Mouse (Mus musculus): ENCODE results near the gene Prr15l. TPM values are rescaled to one million over a fixed set of nuclear protein-coding genes. Genes with fewer than 3 reads are reported as not detected.

Gene Prr15l
- polyA plus RNA-seq, 1 experiment, result not detected

DNA sequence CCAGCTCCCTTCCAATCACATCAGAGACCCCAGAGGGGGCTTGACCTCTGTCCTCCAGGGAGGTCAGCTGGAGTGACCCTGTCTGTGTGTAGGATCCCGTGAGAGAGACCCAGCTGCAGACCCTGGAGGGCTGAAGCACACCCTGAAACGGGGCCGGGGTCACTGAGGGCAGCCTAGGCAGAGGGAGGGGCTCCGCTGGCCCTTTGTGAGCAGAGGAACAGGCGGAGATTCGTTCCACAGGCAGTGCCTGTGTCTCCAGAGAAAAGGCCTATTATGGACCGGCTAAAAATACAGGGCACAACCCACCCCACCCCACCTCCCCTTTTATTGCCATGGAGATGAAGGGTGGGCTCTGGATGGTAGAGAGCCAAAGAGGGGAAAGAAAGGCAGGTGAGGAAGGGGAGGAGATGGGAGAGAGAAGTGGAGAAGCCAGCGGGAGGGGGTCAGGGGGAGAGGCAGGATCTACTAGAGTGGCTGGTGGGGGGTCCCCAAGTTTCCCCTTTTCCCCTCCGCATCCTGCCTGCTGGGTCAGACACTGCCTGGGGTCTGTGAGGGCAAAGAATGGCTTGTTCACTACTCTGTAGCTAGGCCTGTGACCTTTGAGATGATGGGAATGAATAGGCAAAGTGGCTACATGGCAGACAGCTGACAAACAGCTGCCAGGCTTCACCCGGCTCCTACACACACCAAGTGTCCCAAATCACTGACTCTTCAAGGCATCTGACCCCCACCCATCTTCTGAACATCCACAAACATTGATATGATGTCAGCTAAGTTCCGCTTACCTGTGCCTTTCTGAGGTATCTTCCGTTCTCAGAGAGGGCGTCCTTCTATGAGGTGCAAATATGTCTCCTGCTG is 28.2 kb upstream of the Prr15l start:
- no peak for TF ChIP-seq POLR2A (IDR thresholded peaks at IDR 0.05; ENCODE audit: extremely low read depth, insufficient read depth, low read length)
- TF ChIP-seq CTCF (IDR thresholded peaks at IDR 0.05; ENCODE audit: extremely low read depth, insufficient read depth, low read length), result no peak
- Histone ChIP-seq H3K4me1 (ENCODE audit: control insufficient read depth, insufficient read depth, low read length) (no peaks in the 10 kb centered on the region; the same call in 1 of the 2 replicates), H3K4me3 (ENCODE audit: insufficient read depth, low read length) (no peak overlapping the region), H3K27ac (ENCODE audit: insufficient read depth, low read length) (no peak overlapping the region)

- Histone ChIP-seq H3K4me1 (ENCODE audit: control insufficient read depth, insufficient read depth, low read length) (no peaks in the 10 kb centered on the region; the same call in 1 of the 2 replicates), H3K27ac (ENCODE audit: insufficient read depth, low read length) (no peak overlapping the region)
These were observed 26.6 kb upstream of the Prr15l start for GRCm38 (mm10) chr11:96901332-96901731.

GRCm38 (mm10) chr11:96902639-96903635 is 25.0 kb upstream of the Prr15l start:
- TF ChIP-seq POLR2A (IDR thresholded peaks at IDR 0.05; ENCODE audit: extremely low read depth, insufficient read depth, low read length) (no peak), CTCF (IDR thresholded peaks at IDR 0.05; ENCODE audit: extremely low read depth, insufficient read depth, low read length) (no peak)
- H3K4me1 ChIP-seq (ENCODE audit: control insufficient read depth, insufficient read depth, low read length), result no peaks in the 10 kb centered on the region; the same call in 1 of the 2 replicates
- no peak overlapping the region for H3K27ac ChIP-seq (ENCODE audit: insufficient read depth, low read length)
- no peak overlapping the region for H3K4me3 ChIP-seq (ENCODE audit: insufficient read depth, low read length)

More at GRCm38 (mm10) chr11:96901332-96901731, 26.6 kb upstream of the Prr15l start:
- H3K4me3 ChIP-seq (ENCODE audit: insufficient read depth, low read length), result no peak overlapping the region
- TF ChIP-seq CTCF (IDR thresholded peaks at IDR 0.05; ENCODE audit: extremely low read depth, insufficient read depth, low read length) (no peak), POLR2A (IDR thresholded peaks at IDR 0.05; ENCODE audit: extremely low read depth, insufficient read depth, low read length) (no peak)

GRCm38 (mm10) chr11:96906431-96907161 is 21.3 kb upstream of the Prr15l start:
- H3K27ac ChIP-seq (ENCODE audit: insufficient read depth, low read length), result no peak overlapping the region
- TF ChIP-seq CTCF (IDR thresholded peaks at IDR 0.05; ENCODE audit: extremely low read depth, insufficient read depth, low read length) (no peak), POLR2A (IDR thresholded peaks at IDR 0.05; ENCODE audit: extremely low read depth, insufficient read depth, low read length) (no peak)
- no peaks in the 10 kb centered on the region; the same call in 1 of the 2 replicates for H3K4me1 ChIP-seq (ENCODE audit: control insufficient read depth, insufficient read depth, low read length)
- no peak overlapping the region for H3K4me3 ChIP-seq (ENCODE audit: insufficient read depth, low read length)

GRCm38 (mm10) chr11:96908594-96908993 is 19.3 kb upstream of the Prr15l start:
- no peaks in the 10 kb centered on the region for H3K4me1 ChIP-seq (ENCODE audit: control insufficient read depth, insufficient read depth, low read length)
- TF ChIP-seq CTCF (IDR thresholded peaks at IDR 0.05; ENCODE audit: extremely low read depth, insufficient read depth, low read length), result no peak
- no peak overlapping the region for H3K27ac ChIP-seq (ENCODE audit: insufficient read depth, low read length)
- no peak overlapping the region for H3K4me3 ChIP-seq (ENCODE audit: insufficient read depth, low read length)

DNA sequence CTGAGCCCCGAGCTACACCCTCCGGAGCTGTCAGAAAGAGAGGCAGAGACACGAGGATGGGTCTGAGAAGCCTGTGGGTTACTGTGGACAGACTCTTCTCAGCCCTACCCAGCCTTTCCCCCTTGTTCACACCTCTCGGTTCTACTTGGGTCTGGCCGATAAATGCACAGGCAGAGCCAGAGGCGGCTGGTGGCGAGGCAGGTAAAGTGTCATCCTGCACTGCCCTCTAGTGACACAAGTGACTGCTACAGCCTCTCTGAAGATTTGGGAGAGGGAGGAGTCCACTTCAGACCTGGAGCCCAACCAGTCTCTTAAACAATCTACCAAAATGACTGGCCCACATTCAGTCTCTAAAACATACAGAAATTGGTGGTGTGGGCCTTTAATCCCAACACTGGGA is 17.9 kb upstream of the Prr15l start:
- Histone ChIP-seq H3K4me3 (ENCODE audit: insufficient read depth, low read length) (no peak overlapping the region), H3K4me1 (ENCODE audit: control insufficient read depth, insufficient read depth, low read length) (no peaks in the 10 kb centered on the region), H3K27ac (ENCODE audit: insufficient read depth, low read length) (no peak overlapping the region)
- peak; percentile 90 for TF ChIP-seq CTCF (IDR thresholded peaks at IDR 0.05; ENCODE audit: extremely low read depth, insufficient read depth, low read length)
- TF ChIP-seq POLR2A (IDR thresholded peaks at IDR 0.05; ENCODE audit: extremely low read depth, insufficient read depth, low read length), result no peak

GRCm38 (mm10) chr11:96912682-96913081 is 15.2 kb upstream of the Prr15l start:
- TF ChIP-seq CTCF (IDR thresholded peaks at IDR 0.05; ENCODE audit: extremely low read depth, insufficient read depth, low read length) (no peak), POLR2A (IDR thresholded peaks at IDR 0.05; ENCODE audit: extremely low read depth, insufficient read depth, low read length) (no peak)
- H3K4me3 ChIP-seq (ENCODE audit: insufficient read depth, low read length), result no peak overlapping the region
- H3K27ac ChIP-seq (ENCODE audit: insufficient read depth, low read length), result no peak overlapping the region
- no peaks in the 10 kb centered on the region for H3K4me1 ChIP-seq (ENCODE audit: control insufficient read depth, insufficient read depth, low read length)

DNA sequence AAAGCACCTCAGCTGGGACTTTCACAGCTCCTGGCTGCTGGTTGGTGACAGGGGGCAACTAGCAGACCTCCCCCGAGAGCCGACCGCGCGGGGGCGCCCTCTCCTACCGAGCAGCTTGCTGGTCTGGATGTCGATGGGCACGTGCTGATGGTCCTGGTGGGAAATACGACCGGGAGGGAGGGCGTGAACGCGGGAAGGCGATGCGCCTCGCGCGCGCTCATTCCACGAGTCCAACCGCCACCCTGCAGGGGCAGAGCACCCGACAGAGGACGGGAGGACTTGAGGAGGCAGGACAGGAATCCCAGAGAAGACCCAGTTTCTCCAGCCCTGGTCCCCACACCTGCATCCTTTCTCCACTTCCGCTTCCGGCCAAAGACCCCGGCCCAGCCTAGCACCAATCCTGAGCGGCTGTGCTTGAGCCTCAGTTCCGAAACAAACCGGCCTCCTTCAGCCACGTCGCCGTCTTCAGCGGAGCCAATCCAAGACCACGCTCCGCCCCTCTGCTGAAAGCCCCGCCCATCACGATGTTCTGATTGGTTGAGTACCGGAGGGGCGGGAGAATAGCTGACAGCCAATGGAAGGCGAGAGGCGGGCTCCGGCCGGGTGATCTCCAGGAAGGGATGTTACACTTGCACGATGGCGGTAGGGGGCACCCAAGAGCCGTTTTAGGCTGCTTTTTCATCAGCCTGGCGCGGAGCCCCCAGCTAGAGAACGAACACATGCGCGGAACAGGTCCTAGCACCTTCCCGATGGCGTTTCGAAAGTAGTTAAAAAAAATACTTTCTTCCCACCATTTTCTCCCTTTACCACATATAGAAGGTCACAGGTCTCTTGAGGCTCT is 11.6 kb upstream of the Prr15l start, which contains the start of gene Cdk5rap3:
TSS of gene Cdk5rap3 (minus strand) at position 453 of the 841 bp plus-strand sequence.
- H3K27ac ChIP-seq (ENCODE audit: insufficient read depth, low read length), result peak within 1 kb of the TSS; percentile 13; the same call in 1 of the 2 replicates
- no peaks in the 10 kb centered on the region for H3K4me1 ChIP-seq (ENCODE audit: control insufficient read depth, insufficient read depth, low read length)
- H3K4me3 ChIP-seq (ENCODE audit: insufficient read depth, low read length), result peak within 1 kb of the TSS; percentile 82
- TF ChIP-seq POLR2A (IDR thresholded peaks at IDR 0.05; ENCODE audit: extremely low read depth, insufficient read depth, low read length), result peak; percentile 79
- TF ChIP-seq CTCF (IDR thresholded peaks at IDR 0.05; ENCODE audit: extremely low read depth, insufficient read depth, low read length), result peak; percentile 71

Measured in cortical plate, adult 2 months (tissue).